Mouse (Mus musculus): ENCODE measurements around the gene Men1. TPM values are rescaled to one million over a fixed set of nuclear protein-coding genes. Genes with fewer than 3 reads are reported as not detected.
"Not testable (repeated sequence)": the region's sequence is repeated elsewhere in the genome, so short reads cannot be mapped to it uniquely, and the experiment has no call there.

Men1 gene
- polyA plus RNA-seq (2015; fragmentation: Nextera tagmentation; extraction: Ambion mirVana), result 36.1 and 50.6 TPM in 2 replicates

DNA sequence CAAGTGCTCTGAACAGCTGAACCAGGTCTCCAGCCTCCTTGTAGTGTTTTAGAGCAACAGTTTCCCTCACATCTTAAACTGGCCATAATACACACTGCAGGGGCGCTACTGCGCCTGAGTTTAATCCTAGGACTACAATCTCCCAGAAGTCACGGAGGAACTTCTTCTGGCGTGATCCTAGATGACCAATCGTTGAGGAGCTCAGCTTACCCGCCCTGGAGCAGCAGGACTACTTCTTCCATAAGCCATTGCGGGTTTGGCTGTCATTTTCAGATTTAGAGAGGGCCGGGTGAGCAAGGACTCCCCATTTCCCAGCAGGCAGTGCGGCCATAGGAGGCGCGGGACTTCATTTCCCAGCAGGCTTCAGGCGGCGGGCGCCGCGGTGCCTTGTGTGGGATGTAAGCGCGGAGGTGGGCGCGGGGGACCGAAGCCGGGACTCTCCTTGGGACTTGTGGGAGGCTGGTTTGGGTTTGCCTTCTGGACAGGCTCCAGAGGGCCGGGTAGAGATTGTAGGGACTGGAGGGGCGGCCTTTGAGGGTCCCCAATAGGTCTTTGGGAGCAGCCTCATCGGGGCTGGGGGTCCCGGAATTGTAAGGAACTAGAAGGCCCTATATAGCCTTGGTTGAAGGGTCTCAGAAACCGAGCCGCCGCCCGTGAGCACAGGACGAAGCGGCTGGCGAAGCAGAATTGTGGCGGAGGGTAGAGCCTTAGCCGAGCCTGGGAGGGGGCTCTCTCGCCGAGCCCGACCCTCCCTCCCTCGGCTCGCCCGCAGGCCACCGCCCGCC is at the start of gene Men1:
Gene Men1 (plus strand): TSS at position 307 of the 785 bp plus-strand sequence.
- H3K9me3 ChIP-seq (replicated peaks), result no peaks in the 10 kb centered on the region
- H3K4me3 ChIP-seq, result peak within 1 kb of the TSS; percentile 92
- whole genome bisulfite sequencing, result under 1% methylated on average over 43 of the region's 43 CpGs
- ATAC-seq (replicated peaks; ENCODE audit: insufficient number of reproducible peaks, insufficient read depth, low FRiP score, low read depth), result peak; percentile 91
- peak within 1 kb of the TSS; percentile 79 for H3K27ac ChIP-seq
- peaks cover 36% of the 10 kb centered on the region for H3K4me1 ChIP-seq (replicated peaks)
- no peaks in the 10 kb centered on the region for H3K27me3 ChIP-seq
- peak within 1 kb of the TSS; percentile 90 for H3K4me2 ChIP-seq
- peak within 1 kb of the TSS; percentile 87 for H3K9ac ChIP-seq
- H3K36me3 ChIP-seq, result peaks cover 33% of the 10 kb centered on the region

DNA sequence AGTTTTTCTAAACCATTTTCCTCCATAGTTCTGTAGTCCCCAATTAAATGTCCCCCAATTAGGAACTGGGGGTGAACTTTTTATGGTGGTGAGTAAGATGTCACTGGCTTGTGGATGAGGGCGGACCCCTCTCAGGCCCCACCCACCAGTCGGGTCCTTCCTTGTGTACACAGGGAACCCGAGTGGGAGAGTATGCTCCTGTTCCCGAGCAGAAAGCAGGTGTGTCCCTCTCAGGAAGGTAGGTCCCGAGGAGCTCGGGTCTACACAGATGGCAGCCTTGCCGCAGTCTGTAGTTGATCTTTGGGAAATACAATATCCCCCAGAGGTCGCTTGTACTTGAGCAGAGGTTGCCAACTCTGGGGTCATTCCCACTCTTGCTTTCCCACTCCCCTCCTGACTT is 49.6 kb upstream of the Men1 start:
- H3K27me3 ChIP-seq, result no peaks in the 10 kb centered on the region
- H3K4me1 ChIP-seq (replicated peaks), result peaks cover 65% of the 10 kb centered on the region
- no peak for ATAC-seq (replicated peaks; ENCODE audit: insufficient number of reproducible peaks, insufficient read depth, low FRiP score, low read depth)
- 54% methylated on average over 8 of the region's 8 CpGs for WGBS
- H3K36me3 ChIP-seq, result peaks cover 39% of the 10 kb centered on the region
- peak overlapping the region; percentile 34 for H3K4me2 ChIP-seq
- no peaks in the 10 kb centered on the region for H3K9me3 ChIP-seq (replicated peaks)
- H3K27ac ChIP-seq, result peak overlapping the region; percentile 74
- H3K9ac ChIP-seq, result no peak overlapping the region
- H3K4me3 ChIP-seq, result no peak overlapping the region

DNA sequence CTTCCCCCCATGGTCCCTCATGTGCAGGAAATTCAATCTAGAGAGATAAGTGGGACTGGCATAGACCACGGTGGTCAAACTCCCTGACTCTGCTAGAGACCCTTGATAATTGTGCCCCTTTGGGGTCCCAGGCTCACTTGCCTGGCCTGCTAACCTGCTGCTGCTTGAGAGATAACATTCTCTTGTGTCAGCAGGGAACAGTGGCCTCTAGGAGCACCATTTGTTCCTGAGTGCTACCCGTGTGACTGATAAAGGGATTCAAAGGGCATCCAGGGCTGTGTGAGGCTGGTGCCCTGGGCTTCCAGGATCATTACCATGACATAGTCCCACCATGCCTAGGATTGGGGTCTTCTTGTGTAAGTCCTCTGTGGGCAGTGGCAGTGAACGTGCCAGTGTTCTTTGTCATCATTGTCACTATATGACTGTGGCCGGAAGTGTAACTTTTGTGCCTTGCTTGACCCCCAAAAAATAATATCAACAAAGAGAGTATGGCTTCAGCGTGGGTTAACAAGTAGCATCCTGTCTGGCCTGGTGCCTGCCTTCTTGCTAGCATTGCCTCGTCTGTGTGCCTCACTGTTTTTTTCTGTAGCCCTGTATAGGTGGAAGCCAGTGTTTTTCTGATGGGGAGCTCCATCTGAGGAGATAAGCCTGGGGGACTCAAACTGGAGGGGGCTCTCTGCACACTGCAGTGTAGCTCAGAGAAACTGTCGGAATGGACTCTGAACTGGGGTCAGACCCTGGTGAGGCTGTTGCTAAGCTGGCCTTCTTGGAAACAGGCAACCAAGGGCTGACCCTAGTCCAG is 48.9 kb upstream of the Men1 start:
- Histone ChIP-seq H3K4me2 (peak overlapping the region; percentile 34), H3K9me3 (replicated peaks) (no peaks in the 10 kb centered on the region), H3K27ac (peak overlapping the region; percentile 74), H3K9ac (0 out of 2 replicates have a peak overlapping the region, but pooled peaks have one; percentile 5), H3K4me1 (replicated peaks) (peaks cover 60% of the 10 kb centered on the region), H3K4me3 (no peak overlapping the region), H3K36me3 (peaks cover 34% of the 10 kb centered on the region), H3K27me3 (no peaks in the 10 kb centered on the region)
- 0 out of 2 replicates have a peak, but pooled peaks have one; percentile 19 for ATAC-seq (replicated peaks; ENCODE audit: insufficient number of reproducible peaks, insufficient read depth, low FRiP score, low read depth)
- 37% methylated on average over 7 of the region's 7 CpGs for WGBS

DNA sequence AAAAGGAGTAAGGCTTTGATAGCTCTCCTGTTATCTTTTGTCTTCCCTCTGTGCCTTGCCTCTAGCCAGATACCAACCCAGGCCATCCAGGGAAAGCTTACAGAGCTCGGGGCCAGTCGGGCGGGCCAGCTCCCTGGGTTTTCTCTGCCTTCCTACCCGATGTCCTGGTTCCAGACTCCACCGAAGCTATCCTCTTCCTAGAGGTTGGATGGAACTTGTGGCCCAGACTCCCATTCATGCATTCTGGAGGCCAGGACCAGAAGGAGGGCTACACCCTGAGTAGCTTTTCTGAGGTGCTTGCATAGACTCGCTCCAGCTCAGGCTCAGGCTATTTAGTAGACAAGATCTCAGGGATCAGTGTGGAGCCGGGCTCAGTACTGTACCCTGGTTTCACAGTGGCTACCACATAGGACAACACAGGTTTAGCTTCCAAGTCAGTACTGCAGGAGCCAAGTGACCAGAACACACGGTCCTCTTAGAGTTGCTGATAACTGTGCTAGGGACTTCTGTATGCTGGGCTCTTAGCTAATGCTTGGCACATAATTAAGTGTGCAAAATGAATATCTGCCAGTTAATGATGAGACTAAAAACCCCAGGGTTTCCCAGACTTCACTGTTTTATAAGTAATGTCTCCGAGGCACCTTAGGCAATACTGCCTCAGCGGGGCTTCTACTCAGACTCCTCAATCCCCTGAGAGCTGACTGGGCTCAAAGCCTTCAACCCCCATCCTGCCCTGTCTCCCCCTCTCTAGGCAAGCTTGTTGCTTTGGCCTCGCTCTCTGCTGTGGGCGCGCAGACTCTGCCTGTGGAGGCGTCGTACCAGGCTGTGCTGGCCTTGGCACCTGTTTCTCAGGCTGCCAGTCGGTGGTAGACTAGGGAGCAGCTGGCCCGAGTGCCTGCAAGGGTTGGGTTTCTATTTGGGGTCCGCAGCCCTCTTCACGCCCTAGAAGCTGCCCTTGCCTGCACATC is 48.1 kb upstream of the Men1 start:
- H3K27me3 ChIP-seq, result no peaks in the 10 kb centered on the region
- peaks cover 62% of the 10 kb centered on the region for H3K4me1 ChIP-seq (replicated peaks)
- ATAC-seq (replicated peaks; ENCODE audit: insufficient number of reproducible peaks, insufficient read depth, low FRiP score, low read depth), result no peak
- H3K4me3 ChIP-seq, result no peak overlapping the region
- H3K9me3 ChIP-seq (replicated peaks), result no peaks in the 10 kb centered on the region
- peak overlapping the region; percentile 17; the same call in 1 of the 2 replicates for H3K4me2 ChIP-seq
- 0 out of 2 replicates have a peak overlapping the region, but pooled peaks have one; percentile 5 for H3K9ac ChIP-seq
- peaks cover 25% of the 10 kb centered on the region for H3K36me3 ChIP-seq
- 69% methylated on average over 19 of the region's 19 CpGs for WGBS
- peak overlapping the region; percentile 74 for H3K27ac ChIP-seq

DNA sequence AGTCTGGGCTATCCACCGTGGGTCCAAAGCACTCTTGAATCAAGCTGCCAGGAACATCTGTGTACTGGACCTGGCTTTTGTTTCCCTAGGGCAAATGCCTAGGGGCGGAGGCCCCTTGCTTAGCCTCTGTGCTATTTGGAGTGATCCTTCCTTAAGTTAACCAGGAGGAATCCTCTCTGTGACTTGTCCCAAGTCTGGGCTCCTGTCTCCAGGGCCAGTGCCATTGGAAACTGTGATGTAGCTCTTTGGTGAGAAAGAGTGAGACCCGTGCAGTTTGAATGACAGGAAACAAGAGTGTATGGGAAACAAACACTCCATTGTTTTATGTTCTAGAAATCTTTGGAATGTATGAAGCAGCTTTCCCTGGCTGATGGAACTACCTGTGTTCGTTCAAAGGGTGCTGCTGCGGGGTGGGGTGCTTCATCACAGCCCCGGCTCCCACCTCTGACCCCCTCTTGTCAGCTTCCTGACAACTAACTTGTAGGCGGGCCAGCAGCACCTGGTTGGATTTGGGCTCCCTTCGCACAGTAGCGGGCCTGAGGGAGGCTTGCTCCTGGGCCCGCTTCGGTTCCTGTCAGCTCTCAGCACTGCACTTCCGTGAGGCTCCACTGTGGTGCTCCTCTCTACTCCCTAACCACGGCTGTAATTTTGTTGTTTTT is 46.4 kb upstream of the Men1 start:
- H3K9me3 ChIP-seq (replicated peaks), result no peaks in the 10 kb centered on the region
- H3K36me3 ChIP-seq, result peaks cover 10% of the 10 kb centered on the region; the same call in 1 of the 2 replicates
- no peak overlapping the region for H3K4me3 ChIP-seq
- H3K4me1 ChIP-seq (replicated peaks), result peaks cover 62% of the 10 kb centered on the region
- peak overlapping the region; percentile 74 for H3K27ac ChIP-seq
- H3K9ac ChIP-seq, result 0 out of 2 replicates have a peak overlapping the region, but pooled peaks have one; percentile 9
- no peak for ATAC-seq (replicated peaks; ENCODE audit: insufficient number of reproducible peaks, insufficient read depth, low FRiP score, low read depth)
- WGBS, result 65% methylated on average over 13 of the region's 13 CpGs
- no peak overlapping the region for H3K4me2 ChIP-seq
- H3K27me3 ChIP-seq, result no peaks in the 10 kb centered on the region

DNA sequence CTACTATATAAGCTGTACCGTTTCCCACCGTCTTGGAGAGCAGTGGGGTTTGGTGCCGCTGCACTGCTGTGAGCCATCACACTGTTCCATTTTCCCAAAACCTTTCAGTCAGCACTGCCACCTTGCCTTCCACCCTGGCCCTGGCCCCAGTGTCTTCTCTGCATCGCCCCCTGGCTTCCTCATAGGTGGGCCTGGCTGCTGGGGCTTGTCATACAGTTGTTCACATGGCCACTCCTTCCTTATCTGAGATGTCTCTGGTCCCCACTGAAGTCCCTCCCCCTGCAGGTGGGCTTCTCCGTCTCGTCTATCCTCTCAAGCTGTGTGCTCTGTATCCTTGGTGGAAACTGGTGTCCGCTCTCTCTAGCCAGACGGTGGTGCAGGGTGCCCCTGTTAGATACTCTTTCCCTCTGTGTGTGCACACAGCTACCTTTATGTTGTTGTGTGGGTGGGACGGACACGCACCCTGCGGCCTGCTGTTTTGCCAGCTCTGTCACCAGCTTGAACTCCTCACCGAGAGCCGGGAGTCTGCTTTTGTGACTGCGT is 45.0 kb upstream of the Men1 start:
- Histone ChIP-seq H3K4me3 (no peak overlapping the region), H3K36me3 (peaks cover 10% of the 10 kb centered on the region; the same call in 1 of the 2 replicates), H3K27me3 (no peaks in the 10 kb centered on the region), H3K9me3 (replicated peaks) (no peaks in the 10 kb centered on the region), H3K9ac (no peak overlapping the region), H3K4me2 (no peak overlapping the region), H3K27ac (no peak overlapping the region), H3K4me1 (replicated peaks) (peaks cover 48% of the 10 kb centered on the region)
- no peak for ATAC-seq (replicated peaks; ENCODE audit: insufficient number of reproducible peaks, insufficient read depth, low FRiP score, low read depth)
- WGBS, result 87% methylated on average over 14 of the region's 14 CpGs

DNA sequence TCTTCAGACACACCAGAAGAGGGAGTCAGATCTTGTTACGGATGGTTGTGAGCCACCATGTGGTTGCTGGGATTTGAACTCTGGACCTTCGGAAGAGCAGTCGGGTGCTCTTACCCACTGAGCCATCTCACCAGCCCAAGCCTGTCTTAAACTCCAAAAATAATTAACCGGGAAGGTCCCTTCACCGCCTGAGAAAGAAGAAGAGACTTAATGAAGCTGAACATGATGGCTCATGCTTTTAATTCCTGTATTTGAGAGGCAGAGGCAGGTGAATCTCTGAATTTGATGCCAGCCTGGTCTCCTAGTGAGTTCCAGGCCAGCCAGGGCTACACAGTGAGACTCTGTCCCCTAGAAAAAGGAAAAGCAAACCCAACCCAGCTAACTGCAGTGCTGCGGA is 44.1 kb upstream of the Men1 start:
- not testable (repeated sequence) for ATAC-seq (replicated peaks; ENCODE audit: insufficient number of reproducible peaks, insufficient read depth, low FRiP score, low read depth)

DNA sequence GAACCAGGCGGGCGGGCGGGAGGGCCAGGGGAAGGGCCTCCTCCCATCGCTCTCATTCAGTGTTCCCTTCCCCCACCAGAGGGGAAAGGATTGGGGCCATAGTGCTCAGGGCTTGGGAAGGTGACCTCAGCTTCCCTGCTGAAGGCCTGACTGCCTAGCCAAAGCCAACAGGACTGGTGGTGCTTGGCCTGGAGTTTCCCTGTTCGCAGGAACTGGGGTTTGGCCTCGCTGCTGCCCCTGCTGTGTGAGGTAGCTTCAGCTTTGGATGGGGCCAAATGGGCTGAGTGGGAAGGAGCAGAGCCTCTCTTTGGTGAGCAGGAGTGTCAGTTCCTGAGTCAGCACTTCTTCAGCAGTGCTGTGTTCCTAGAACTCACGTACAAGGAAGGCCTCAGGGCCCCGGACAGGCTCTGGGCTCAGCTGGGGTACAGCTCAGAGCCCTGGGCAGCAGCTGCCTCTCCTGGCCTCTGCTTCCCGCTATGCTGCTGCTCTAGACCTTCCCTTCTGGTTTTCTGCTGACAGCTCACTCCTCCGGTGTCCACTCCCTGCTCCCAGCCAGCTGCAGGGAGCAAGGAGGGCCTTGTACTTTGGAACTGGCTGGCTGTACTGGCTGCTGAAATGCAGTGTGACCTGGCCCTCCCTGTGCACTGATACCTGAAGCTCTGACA is 43.5 kb upstream of the Men1 start:
- no peak overlapping the region for H3K4me2 ChIP-seq

More for the DNA sequence above, 44.1 kb upstream of the Men1 start:
- Histone ChIP-seq H3K36me3 (peaks cover 19% of the 10 kb centered on the region), H3K4me1 (replicated peaks) (peaks cover 38% of the 10 kb centered on the region), H3K27ac (peak overlapping the region; percentile 50; the same call in 1 of the 2 replicates)
- not testable (repeated sequence) for H3K9ac ChIP-seq; H3K4me2 ChIP-seq; H3K9me3 ChIP-seq (replicated peaks); H3K4me3 ChIP-seq; H3K27me3 ChIP-seq
- WGBS, result 87% methylated on average over 6 of the region's 6 CpGs

DNA sequence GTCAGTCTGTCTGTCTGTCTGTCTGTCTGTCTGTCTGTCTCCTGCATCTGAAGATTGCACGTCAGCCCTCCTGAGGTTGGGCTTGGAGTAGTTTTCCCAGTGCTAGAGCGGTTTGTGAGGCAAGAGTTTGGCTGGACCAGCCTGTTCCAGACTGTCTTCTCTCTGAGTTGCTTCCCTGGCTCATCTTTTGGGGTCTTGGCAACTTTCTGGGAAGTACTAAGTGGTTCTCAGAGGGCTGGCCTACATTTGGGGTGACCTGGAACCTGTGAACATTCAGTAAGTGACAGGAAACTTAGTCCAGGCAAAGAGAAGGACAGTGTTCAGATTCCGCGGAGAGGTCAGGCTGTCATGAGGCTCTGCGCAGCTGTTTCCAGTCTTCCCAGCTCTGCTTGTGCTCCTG is 42.5 kb upstream of the Men1 start:
- peaks cover 23% of the 10 kb centered on the region for H3K4me1 ChIP-seq (replicated peaks)
- ATAC-seq (replicated peaks; ENCODE audit: insufficient number of reproducible peaks, insufficient read depth, low FRiP score, low read depth), result no peak
- WGBS, result 83% methylated on average over 5 of the region's 5 CpGs
- H3K27ac ChIP-seq, result no peak overlapping the region
- H3K9me3 ChIP-seq (replicated peaks), result no peaks in the 10 kb centered on the region
- peaks cover 33% of the 10 kb centered on the region for H3K36me3 ChIP-seq
- H3K4me2 ChIP-seq, result no peak overlapping the region
- no peaks in the 10 kb centered on the region for H3K27me3 ChIP-seq
- no peak overlapping the region for H3K9ac ChIP-seq
- H3K4me3 ChIP-seq, result no peak overlapping the region

More for the DNA sequence above, 43.5 kb upstream of the Men1 start:
- WGBS, result 56% methylated on average over 10 of the region's 10 CpGs
- Histone ChIP-seq H3K27me3 (no peaks in the 10 kb centered on the region), H3K9me3 (replicated peaks) (no peaks in the 10 kb centered on the region), H3K4me1 (replicated peaks) (peaks cover 33% of the 10 kb centered on the region), H3K36me3 (peaks cover 24% of the 10 kb centered on the region), H3K27ac (peak overlapping the region; percentile 50), H3K4me3 (no peak overlapping the region), H3K9ac (no peak overlapping the region)
- ATAC-seq (replicated peaks; ENCODE audit: insufficient number of reproducible peaks, insufficient read depth, low FRiP score, low read depth), result peak; percentile 20; the same call in 1 of the 2 replicates
